Mouse (Mus musculus) hindbrain, embryonic 16.5 days (tissue): ENCODE data around the gene Furin. TPM values are rescaled to one million over a fixed set of nuclear protein-coding genes. Genes with fewer than 3 reads are reported as not detected.

Source experiments
- polyA plus RNA-seq: library from polyadenylated mRNA; unstranded; fragments of >200 nt; fragmentation: Nextera tagmentation; extraction: Ambion mirVana; gene quantifications from 2 replicates; pipeline ENCODE4 v1.2.1, GENCODE M21; 2015

The Furin gene
- polyA plus RNA-seq, 1 experiment from 2014 or later, result 3.9 TPM

Other genes starting within 250 kb of the Furin start
- gene Sema4b, start 218.6 kb downstream of the Furin start, polyA plus RNA-seq, result 21.1 and 24.3 TPM in 2 replicates
- gene Cib1, start 172.6 kb downstream of the Furin start, polyA plus RNA-seq, result 42.4 and 42.6 TPM in 2 replicates
- gene Gdpgp1, start 172.6 kb downstream of the Furin start, polyA plus RNA-seq, result 4.5 and 4.9 TPM in 2 replicates
- gene Ttll13, start 159.1 kb downstream of the Furin start, polyA plus RNA-seq, result 3.3 TPM in 2 replicates
- gene Ngrn, start 144.2 kb downstream of the Furin start, polyA plus RNA-seq, result 71.6 and 75.9 TPM in 2 replicates
- 23.7 and 30.3 TPM in 2 replicates for gene Vps33b, start 135.8 kb downstream of the Furin start, polyA plus RNA-seq
- 34.9 and 41.2 TPM in 2 replicates for gene Prc1, start 111.0 kb downstream of the Furin start, polyA plus RNA-seq
- gene Rccd1, start 81.0 kb downstream of the Furin start, polyA plus RNA-seq, result 9.9 and 11.5 TPM in 2 replicates
- 57.0 and 65.7 TPM in 2 replicates for gene Unc45a, start 64.4 kb downstream of the Furin start, polyA plus RNA-seq
- 21.3 and 26.7 TPM in 2 replicates for gene Hddc3, start 62.3 kb downstream of the Furin start, polyA plus RNA-seq
- 20.7 and 24.4 TPM in 2 replicates for gene Man2a2, start 34.1 kb downstream of the Furin start, polyA plus RNA-seq
- 3.8 and 4.9 TPM in 2 replicates for gene Fes, start 17.5 kb downstream of the Furin start, polyA plus RNA-seq
- gene Blm, start 129.7 kb upstream of the Furin start, polyA plus RNA-seq, result 7.3 and 9.6 TPM in 2 replicates